Mouse (Mus musculus) B cell, adult 62 days (primary cell): ENCODE data around the gene Gm7102. TPM values are rescaled to one million over a fixed set of nuclear protein-coding genes. Genes with fewer than 3 reads are reported as not detected.

Experiments used
- total RNA-seq: library from RNA; stranded (reverse); gene quantifications from 4 replicates; pipeline ENCODE4 v1.2.4, GENCODE M21; 2023

The Gm7102 gene
- total RNA-seq: 0.44 TPM in 1 of 4 replicates, not detected in the others

DNA sequence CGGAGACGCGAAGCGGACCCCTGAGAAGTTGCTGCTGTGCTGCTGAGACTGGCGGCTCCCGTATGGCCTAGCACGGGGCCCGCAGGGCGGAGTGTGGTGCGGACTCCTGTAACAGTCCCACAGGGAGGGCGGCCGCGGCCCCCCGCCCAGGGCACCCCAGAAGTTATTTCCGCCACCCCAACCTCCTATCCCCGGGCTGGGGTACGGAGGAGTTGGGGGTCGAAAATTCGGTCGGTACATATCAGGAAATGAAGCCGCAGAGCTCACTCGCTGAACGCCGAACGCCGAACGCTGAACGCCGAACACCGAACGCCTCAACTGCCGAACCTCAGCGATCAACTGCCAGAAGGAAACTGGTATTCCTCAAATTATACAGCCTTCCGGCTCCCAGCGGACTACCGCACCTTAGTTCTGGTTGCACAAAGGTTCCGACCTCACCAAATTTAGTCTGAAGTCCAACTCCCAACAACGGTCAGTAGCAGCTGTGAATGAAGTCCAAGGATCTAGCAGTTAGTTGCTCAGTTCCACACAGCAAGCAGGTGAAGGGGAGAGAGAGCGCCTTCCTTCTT lies at the start of gene Gm7102:
Gene Gm7102, minus strand, starts transcription at position 554 of the 569 bp plus-strand sequence.

GRCm38 (mm10) chr19:61183590-61183989 lies 7.5 kb upstream of the Gm7102 start, which contains the start of gene Gm6020:
Gene Gm6020 (plus strand): TSS chr19:61183890.

DNA sequence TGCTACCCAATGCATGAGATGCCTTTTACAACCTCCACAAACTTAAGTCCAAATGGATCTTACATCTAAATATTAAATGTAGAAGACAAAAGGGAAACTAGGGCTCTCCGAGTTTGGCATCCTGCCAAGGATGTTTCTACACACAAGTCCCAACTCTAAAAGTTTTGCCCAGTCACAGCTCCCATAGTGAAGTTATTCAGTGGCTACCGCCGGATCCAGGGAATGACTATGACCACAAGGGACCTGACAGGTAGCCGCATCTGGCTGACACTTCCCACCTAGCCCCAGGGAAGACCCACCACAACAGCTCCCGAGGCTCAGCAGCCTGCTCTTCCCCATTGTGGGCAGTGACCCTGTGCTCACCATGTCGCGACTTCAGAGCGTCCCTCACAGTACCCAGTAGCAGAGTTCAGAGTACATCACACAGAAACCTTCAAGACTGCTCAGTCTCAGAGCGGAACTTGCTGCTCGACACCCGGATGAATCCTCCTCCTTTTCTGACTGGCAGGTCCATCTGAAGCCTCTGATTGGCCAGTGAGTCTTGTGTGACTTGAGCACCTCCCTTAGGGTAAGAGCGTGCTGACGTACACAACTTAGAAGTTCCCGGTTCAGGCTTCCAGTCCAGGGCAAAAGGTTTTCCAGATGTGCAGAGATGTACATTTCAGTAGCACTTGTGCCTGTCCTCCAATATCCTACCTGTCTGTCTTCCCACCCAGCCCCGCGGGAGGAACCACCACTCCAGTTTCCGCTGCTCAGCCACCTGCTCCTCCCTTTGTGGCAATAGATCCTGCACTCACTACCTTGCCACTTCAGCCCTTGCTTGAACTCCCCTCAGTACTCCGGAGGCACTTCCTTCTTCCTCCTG lies 35.5 kb downstream of the Gm7102 start, which contains the start of gene Zfp950:
Gene Zfp950, minus strand, starts transcription at position 499 of the 865 bp plus-strand sequence.

Other genes with a start within 250 kb of the Gm7102 start
- gene Zfp950, start 35.5 kb downstream of the Gm7102 start, total RNA-seq: 22.3 to 34.1 TPM (median 28.4 TPM) in 4 replicates
- gene Gm6020, start 7.6 kb upstream of the Gm7102 start, total RNA-seq: not detected in 4 replicates
- 37.3 to 49.4 TPM (median 45.0 TPM) in 4 replicates for gene Csf2ra, start 52.1 kb upstream of the Gm7102 start, total RNA-seq
- not detected in 4 replicates for gene Gm21060, start 120.8 kb upstream of the Gm7102 start, total RNA-seq